Mouse (Mus musculus): ENCODE results near the gene Mtmr3.

GRCm38 (mm10) chr11:4446195-4446868 lies 148.3 kb downstream of the Mtmr3 start:
- no peak for TF ChIP-seq GABPA (IDR thresholded peaks at IDR 0.05; ENCODE audit: insufficient replicate concordance, low read depth, low read length)
- TF ChIP-seq POLR2A (IDR thresholded peaks at IDR 0.05; ENCODE audit: low read depth, low read length) = no peak
- no peak for TF ChIP-seq CHD2 (IDR thresholded peaks at IDR 0.05; ENCODE audit: low read length)
- no peak for TF ChIP-seq CHD1 (IDR thresholded peaks at IDR 0.05; ENCODE audit: low read depth, low read length)
- TF ChIP-seq CTCF (conservative IDR thresholded peaks at IDR 0.05 in 1 of 2, IDR thresholded peaks at IDR 0.05 in 1 of 2; ENCODE audit: low read depth in 2 of 2, low read length in 2 of 2) = no peak
- TF ChIP-seq UBTF (IDR thresholded peaks at IDR 0.05; ENCODE audit: low read depth, low read length) = no peak
- no peak for TF ChIP-seq ZC3H11A (IDR thresholded peaks at IDR 0.05; ENCODE audit: low read depth, low read length)
- no peak for TF ChIP-seq MAZ (IDR thresholded peaks at IDR 0.05; ENCODE audit: low read depth, low read length)
- no peak for TF ChIP-seq NRF1 (IDR thresholded peaks at IDR 0.05; ENCODE audit: low read depth, low read length)
- no peak for TF ChIP-seq TBP (conservative IDR thresholded peaks at IDR 0.05; ENCODE audit: low read depth, low read length)
- no peak for TF ChIP-seq MYC (IDR thresholded peaks at IDR 0.05; ENCODE audit: low read depth, low read length)
- TF ChIP-seq HCFC1 (IDR thresholded peaks at IDR 0.05; ENCODE audit: low read depth, low read length) = no peak
- no peak for TF ChIP-seq POLR2AphosphoS2 (IDR thresholded peaks at IDR 0.05; ENCODE audit: low read depth, low read length)
- TF ChIP-seq USF1 (IDR thresholded peaks at IDR 0.05; ENCODE audit: low read depth, low read length) = no peak

All from CH12.LX (cell line).